Mouse (Mus musculus): ENCODE measurements around the gene Comtd1. TPM values are rescaled to one million over a fixed set of nuclear protein-coding genes. Genes with fewer than 3 reads are reported as not detected.
A peak's percentile ranks its signal among the peaks of the same experiment; 100 is the strongest.

The Comtd1 gene
- total and polyA plus RNA-seq, 2 experiments from 2014 or later = 23.4 to 50.6 TPM

DNA sequence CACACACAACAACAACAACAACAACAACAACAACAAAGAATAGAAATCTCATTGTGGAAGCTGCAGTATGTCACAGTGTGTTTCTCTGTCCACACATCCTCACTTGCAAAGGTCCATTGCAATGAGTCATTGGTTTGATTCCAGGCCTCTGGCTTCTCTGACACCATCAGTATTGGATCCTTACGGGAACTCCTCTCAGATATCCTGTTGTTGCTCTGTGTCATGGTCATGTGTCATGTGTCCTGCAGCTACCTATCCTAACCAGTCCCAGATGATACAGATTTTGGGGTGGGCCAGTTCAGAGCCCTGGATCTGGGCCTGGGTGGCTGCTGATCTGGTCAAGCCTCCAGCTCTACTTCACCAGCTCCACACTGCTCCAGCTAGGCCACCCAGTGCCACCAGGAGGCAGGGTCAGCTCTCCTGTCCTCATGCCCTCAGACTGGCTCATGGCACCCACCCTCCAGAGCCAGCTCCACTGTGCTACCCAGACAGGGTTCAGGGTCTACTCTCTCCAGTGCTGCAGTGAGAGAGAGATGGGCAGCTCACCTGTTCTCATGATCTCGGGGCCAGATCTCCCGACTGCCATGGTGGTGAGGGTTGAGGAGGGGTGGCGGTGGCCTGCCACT lies 27.8 kb downstream of the Comtd1 start:
- no peak for TF ChIP-seq CTCF (IDR thresholded peaks at IDR 0.05; ENCODE audit: low read depth)
- Histone ChIP-seq H3K4me3 (ENCODE audit: low read depth, low read length) (no peak overlapping the region), H3K4me1 (ENCODE audit: insufficient read depth) (no peaks in the 10 kb centered on the region), H3K4me2 (ENCODE audit: low read depth) (no peak overlapping the region), H3K27me3 (ENCODE audit: insufficient read depth, low read length) (no peaks in the 10 kb centered on the region), H3K27ac (ENCODE audit: low read depth, low read length) (no peak overlapping the region), H3K9ac (no peak overlapping the region), H3K9me3 (ENCODE audit: low read length) (no peaks in the 10 kb centered on the region), H3K36me3 (ENCODE audit: insufficient read depth) (no peaks in the 10 kb centered on the region)
- 94% methylated on average over 4 of the region's 4 CpGs for WGBS
- no peak for ATAC-seq
- no peak for DNase-seq

DNA sequence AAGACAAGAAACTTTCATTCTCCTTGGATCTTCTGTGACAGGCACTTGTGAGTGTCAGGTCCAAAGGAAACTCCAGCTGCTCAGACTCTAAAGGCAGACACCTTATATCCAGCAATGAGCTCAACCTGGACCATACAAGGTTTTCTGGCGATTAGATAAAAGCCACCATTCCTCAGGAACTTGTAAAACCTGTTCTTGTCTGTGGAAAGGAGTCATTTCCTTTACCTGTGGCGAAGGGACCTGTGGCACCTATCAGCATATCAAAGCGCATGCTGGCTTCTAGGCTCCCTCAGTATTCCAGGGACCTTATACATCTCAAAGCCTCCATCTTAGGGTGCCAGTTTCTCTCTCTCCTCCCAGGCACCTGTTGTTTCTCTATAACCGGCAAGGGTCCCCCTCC lies 31.3 kb downstream of the Comtd1 start:
- H3K27me3 ChIP-seq (ENCODE audit: insufficient read depth, low read length) = no peaks in the 10 kb centered on the region
- no peak overlapping the region for H3K9ac ChIP-seq
- H3K4me2 ChIP-seq (ENCODE audit: low read depth) = no peak overlapping the region
- DNase-seq = no peak
- 47% methylated on average over 4 of the region's 4 CpGs for WGBS
- no peak for TF ChIP-seq CTCF (IDR thresholded peaks at IDR 0.05; ENCODE audit: low read depth)
- H3K4me3 ChIP-seq (ENCODE audit: low read depth, low read length) = no peak overlapping the region
- H3K36me3 ChIP-seq (ENCODE audit: insufficient read depth) = no peaks in the 10 kb centered on the region
- no peak overlapping the region for H3K27ac ChIP-seq (ENCODE audit: low read depth, low read length)
- no peak for ATAC-seq
- no peaks in the 10 kb centered on the region for H3K4me1 ChIP-seq (ENCODE audit: insufficient read depth)
- H3K9me3 ChIP-seq (ENCODE audit: low read length) = no peaks in the 10 kb centered on the region

DNA sequence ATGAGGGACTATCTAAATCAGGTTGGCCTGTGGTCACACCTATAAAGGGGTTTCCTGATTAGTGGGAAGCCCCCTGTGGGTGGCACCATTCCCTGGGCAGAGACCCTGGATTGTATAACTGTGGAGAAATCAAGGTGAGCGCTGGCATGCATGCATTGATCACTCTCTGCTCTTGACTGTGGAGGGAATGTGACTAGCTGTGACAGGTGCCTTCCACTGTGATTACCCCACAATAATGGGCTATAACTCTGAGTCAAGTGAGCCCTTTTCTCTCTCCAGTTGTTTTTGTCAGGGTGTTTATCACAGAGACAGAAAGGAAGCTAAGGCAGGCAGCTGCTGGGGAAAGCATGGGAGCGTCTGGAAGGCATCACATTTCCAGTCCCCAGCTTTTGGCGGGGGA lies 32.5 kb downstream of the Comtd1 start:
- WGBS = 76% methylated on average over 3 of the region's 3 CpGs

GRCm38 (mm10) chr14:21814606-21815005 lies 34.2 kb downstream of the Comtd1 start:
- no peak overlapping the region for H3K9ac ChIP-seq
- no peak overlapping the region for H3K4me2 ChIP-seq (ENCODE audit: low read depth)
- H3K4me3 ChIP-seq (ENCODE audit: low read depth, low read length) = no peak overlapping the region
- H3K27ac ChIP-seq (ENCODE audit: low read depth, low read length) = no peak overlapping the region
- ATAC-seq (no peak), DNase-seq (no peak)
- no peaks in the 10 kb centered on the region for H3K4me1 ChIP-seq (ENCODE audit: insufficient read depth)
- no peaks in the 10 kb centered on the region for H3K27me3 ChIP-seq (ENCODE audit: insufficient read depth, low read length)
- H3K36me3 ChIP-seq (ENCODE audit: insufficient read depth) = no peaks in the 10 kb centered on the region
- no peak for TF ChIP-seq CTCF (IDR thresholded peaks at IDR 0.05; ENCODE audit: low read depth)
- no peaks in the 10 kb centered on the region for H3K9me3 ChIP-seq (ENCODE audit: low read length)
- 87% methylated on average over 4 of the region's 4 CpGs for WGBS

More for the DNA sequence above, 32.5 kb downstream of the Comtd1 start:
- Histone ChIP-seq H3K9me3 (ENCODE audit: low read length) (no peaks in the 10 kb centered on the region), H3K27me3 (ENCODE audit: insufficient read depth, low read length) (no peaks in the 10 kb centered on the region), H3K4me1 (ENCODE audit: insufficient read depth) (no peaks in the 10 kb centered on the region), H3K4me2 (ENCODE audit: low read depth) (no peak overlapping the region), H3K36me3 (ENCODE audit: insufficient read depth) (no peaks in the 10 kb centered on the region), H3K27ac (ENCODE audit: low read depth, low read length) (no peak overlapping the region), H3K9ac (no peak overlapping the region), H3K4me3 (ENCODE audit: low read depth, low read length) (no peak overlapping the region)
- DNase-seq = no peak
- TF ChIP-seq CTCF (IDR thresholded peaks at IDR 0.05; ENCODE audit: low read depth) = no peak
- ATAC-seq = no peak

- no peak for TF ChIP-seq CTCF (IDR thresholded peaks at IDR 0.05; ENCODE audit: low read depth)
- no peak overlapping the region for H3K4me3 ChIP-seq (ENCODE audit: low read depth, low read length)
- H3K4me2 ChIP-seq (ENCODE audit: low read depth) = no peak overlapping the region
- no peaks in the 10 kb centered on the region for H3K9me3 ChIP-seq (ENCODE audit: low read length)
- H3K27me3 ChIP-seq (ENCODE audit: insufficient read depth, low read length) = no peaks in the 10 kb centered on the region
- no peaks in the 10 kb centered on the region for H3K36me3 ChIP-seq (ENCODE audit: insufficient read depth)
- ATAC-seq (no peak), DNase-seq (no peak)
- H3K4me1 ChIP-seq (ENCODE audit: insufficient read depth) = no peaks in the 10 kb centered on the region
- WGBS = 83% methylated on average over 3 of the region's 3 CpGs
- no peak overlapping the region for H3K9ac ChIP-seq
- H3K27ac ChIP-seq (ENCODE audit: low read depth, low read length) = no peak overlapping the region
Measured at GRCm38 (mm10) chr14:21813847-21814246, 34.9 kb downstream of the Comtd1 start.

DNA sequence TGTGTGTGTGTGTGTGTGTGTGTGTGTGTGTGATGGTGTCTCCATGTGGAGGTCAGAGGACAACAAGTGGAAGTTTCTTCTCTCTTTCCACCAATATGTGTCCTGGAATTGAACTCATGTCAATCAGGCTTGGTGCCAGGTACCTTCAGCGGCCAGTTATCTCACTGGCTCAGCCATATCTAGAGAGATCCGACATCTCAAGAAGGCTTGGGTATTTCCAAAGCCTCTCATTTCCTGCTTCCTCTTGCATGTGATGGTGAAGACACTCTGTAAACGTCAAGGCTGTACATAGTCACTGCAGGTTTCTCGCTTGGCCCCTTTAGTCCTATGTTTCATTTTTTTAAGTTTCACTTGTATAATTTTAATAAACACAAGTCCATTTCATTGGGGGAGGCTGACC lies 35.6 kb downstream of the Comtd1 start:
- Histone ChIP-seq H3K9me3 (ENCODE audit: low read length) (no peaks in the 10 kb centered on the region), H3K27me3 (ENCODE audit: insufficient read depth, low read length) (no peaks in the 10 kb centered on the region), H3K27ac (ENCODE audit: low read depth, low read length) (no peak overlapping the region), H3K4me3 (ENCODE audit: low read depth, low read length) (no peak overlapping the region), H3K36me3 (ENCODE audit: insufficient read depth) (no peaks in the 10 kb centered on the region), H3K4me1 (ENCODE audit: insufficient read depth) (no peaks in the 10 kb centered on the region), H3K4me2 (ENCODE audit: low read depth) (no peak overlapping the region), H3K9ac (no peak overlapping the region)
- DNase-seq (no peak), ATAC-seq (no peak)
- no peak for TF ChIP-seq CTCF (IDR thresholded peaks at IDR 0.05; ENCODE audit: low read depth)
- 88% methylated on average over 4 of the region's 4 CpGs for WGBS

DNA sequence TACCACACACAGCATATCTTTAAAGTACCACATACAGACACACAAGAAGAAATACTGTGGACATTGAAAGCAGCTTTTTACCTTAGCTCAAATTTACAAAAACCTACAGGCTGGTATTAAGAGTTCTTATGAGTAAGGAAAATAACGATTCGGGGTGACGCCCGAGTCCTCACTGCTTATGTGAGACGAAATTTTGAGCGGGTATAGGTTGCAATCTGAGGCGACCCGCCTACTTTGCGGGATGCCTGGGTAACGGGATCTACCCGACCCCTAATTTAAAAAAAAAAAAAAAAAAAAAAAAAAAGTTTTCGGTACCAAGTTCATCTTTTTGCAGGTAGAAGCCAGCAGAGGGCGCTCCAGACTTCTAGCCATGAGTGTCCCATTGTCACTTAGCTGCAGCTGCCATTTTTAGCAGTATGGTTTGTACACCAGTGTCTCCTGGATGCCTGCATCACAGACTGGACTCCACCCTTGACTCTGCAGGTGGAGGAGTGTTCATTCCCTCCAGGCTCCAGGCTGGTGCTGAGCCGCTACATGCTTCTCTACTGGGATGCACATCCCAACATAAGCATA lies 36.1 kb downstream of the Comtd1 start:
- TF ChIP-seq CTCF (IDR thresholded peaks at IDR 0.05; ENCODE audit: low read depth) = peak; percentile 43
- Histone ChIP-seq H3K9me3 (ENCODE audit: low read length) (no peaks in the 10 kb centered on the region), H3K4me2 (ENCODE audit: low read depth) (no peak overlapping the region), H3K9ac (no peak overlapping the region), H3K4me3 (ENCODE audit: low read depth, low read length) (no peak overlapping the region), H3K36me3 (ENCODE audit: insufficient read depth) (no peaks in the 10 kb centered on the region), H3K27ac (ENCODE audit: low read depth, low read length) (no peak overlapping the region), H3K27me3 (ENCODE audit: insufficient read depth, low read length) (no peaks in the 10 kb centered on the region), H3K4me1 (ENCODE audit: insufficient read depth) (no peaks in the 10 kb centered on the region)
- no peak for ATAC-seq
- peak; percentile 16 for DNase-seq
- 26% methylated on average over 14 of the region's 14 CpGs for WGBS

All from forebrain, postnatal 0 days (tissue).